ENCODE assay signal across 8 mouse cellular contexts in the genomic region with DNA sequence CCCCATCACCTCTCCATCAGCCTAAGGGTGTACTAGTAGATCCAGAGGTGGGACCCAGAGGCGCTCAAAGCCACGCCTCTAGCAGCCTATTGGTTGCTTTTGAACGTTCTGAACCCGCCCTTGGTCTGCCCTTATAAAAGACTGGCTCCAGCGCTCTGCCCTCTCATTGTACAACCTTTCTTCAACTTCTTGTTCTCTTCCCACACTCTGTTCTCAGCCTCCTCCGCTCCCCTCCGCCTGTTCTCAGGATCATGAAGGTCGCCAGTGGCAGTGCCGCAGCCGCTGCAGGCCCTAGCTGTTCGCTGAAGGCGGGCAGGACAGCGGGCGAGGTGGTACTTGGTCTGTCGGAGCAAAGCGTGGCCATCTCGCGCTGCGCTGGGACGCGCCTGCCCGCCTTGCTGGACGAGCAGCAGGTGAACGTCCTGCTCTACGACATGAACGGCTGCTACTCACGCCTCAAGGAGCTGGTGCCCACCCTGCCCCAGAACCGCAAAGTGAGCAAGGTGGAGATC. TPM values are rescaled to one million over a fixed set of nuclear protein-coding genes. Genes with fewer than 3 reads are reported as not detected.
A peak's percentile ranks its signal among the peaks of the same experiment; 100 is the strongest.
DNase-seq lines count a peak whose midpoint lies in the region; ATAC-seq and TF ChIP-seq lines count a peak whose summit lies in the region.

A gene (plus strand): TSS at position 162 of the 512 bp plus-strand sequence.

- H3K27ac ChIP-seq in embryonic facial prominence, embryonic 11.5 days (replicated peaks; ENCODE audit: low read depth, low read length): peak within 1 kb of the TSS; percentile 86
- peak within 1 kb of the TSS; percentile 70 for H3K27ac ChIP-seq in intestine, postnatal 0 days (ENCODE audit: low read depth, low read length)
- H3K27ac ChIP-seq in limb, embryonic 11.5 days (replicated peaks; ENCODE audit: low read depth, low read length): peak within 1 kb of the TSS; percentile 91
- peak within 1 kb of the TSS; percentile 82 for H3K27ac ChIP-seq in midbrain, embryonic 13.5 days
- peak within 1 kb of the TSS; percentile 51; the same call in 1 of the 2 replicates for H3K27ac ChIP-seq in spleen, adult 2 months (ENCODE audit: insufficient read depth, low read length)

- peak within 1 kb of the TSS; percentile 82 for H3K4me3 ChIP-seq in embryonic facial prominence, embryonic 11.5 days (ENCODE audit: low read depth, low read length)
- H3K4me3 ChIP-seq in intestine, postnatal 0 days (ENCODE audit: low read depth, low read length): peak within 1 kb of the TSS; percentile 60
- peak within 1 kb of the TSS; percentile 92 for H3K4me3 ChIP-seq in limb, embryonic 11.5 days (ENCODE audit: low read depth, low read length)
- peak within 1 kb of the TSS; percentile 60 for H3K4me3 ChIP-seq in midbrain, embryonic 13.5 days (replicated peaks)
- H3K4me3 ChIP-seq in spleen, adult 2 months (ENCODE audit: extremely low read depth, insufficient read depth, insufficient read length): peak within 1 kb of the TSS; percentile 56

- H3K9ac ChIP-seq in embryonic facial prominence, embryonic 11.5 days (replicated peaks; ENCODE audit: low read length): peak within 1 kb of the TSS; percentile 92
- H3K9ac ChIP-seq in intestine, postnatal 0 days (ENCODE audit: low read depth, low read length): peak within 1 kb of the TSS; percentile 87
- peak within 1 kb of the TSS; percentile 93 for H3K9ac ChIP-seq in limb, embryonic 11.5 days (ENCODE audit: low read length)
- peak within 1 kb of the TSS; percentile 84 for H3K9ac ChIP-seq in midbrain, embryonic 13.5 days (replicated peaks)

- TF ChIP-seq POLR2A in spleen, adult 2 months (IDR thresholded peaks at IDR 0.05; ENCODE audit: low read depth, low read length): peak; percentile 33; the same call in 1 of the 2 replicates

- peak; percentile 35 for ATAC-seq in embryonic facial prominence, embryonic 11.5 days (replicated peaks; ENCODE audit: insufficient number of reproducible peaks, low FRiP score, low TSS enrichment, low read depth)
- peak; percentile 50 for ATAC-seq in granulocyte monocyte progenitor cell, adult 5-6 weeks (replicated peaks; ENCODE audit: poor library complexity, severe bottlenecking)
- peak; percentile 52 for ATAC-seq in intestine, postnatal 0 days
- peak; percentile 72 for ATAC-seq in limb, embryonic 11.5 days (ENCODE audit: insufficient number of reproducible peaks, low FRiP score, low TSS enrichment, low read depth)
- peak; percentile 65 for ATAC-seq in midbrain, embryonic 13.5 days

- DNase-seq in layer of hippocampus, adult 11-12 months (ENCODE audit: low spot score): peak; percentile 67
- no peak for DNase-seq in layer of hippocampus, adult 9-10 months (ENCODE audit: low spot score)
- peak; percentile 96 for DNase-seq in embryonic facial prominence, embryonic 11.5 days (ENCODE audit: low spot score)
- DNase-seq in limb, embryonic 11.5 days (ENCODE audit: low spot score): peak; percentile 96
- peak in 1 of 2 experiments; percentile 23 for DNase-seq in spleen, adult 2 months (ENCODE audit: low read depth in 1 of 2, low spot score in 2 of 2)

- H3K9me3 ChIP-seq in embryonic facial prominence, embryonic 11.5 days (replicated peaks; ENCODE audit: control insufficient read depth, low read length): no peaks in the 10 kb centered on the region
- H3K9me3 ChIP-seq in intestine, postnatal 0 days (ENCODE audit: control insufficient read depth): no peaks in the 10 kb centered on the region
- no peaks in the 10 kb centered on the region for H3K9me3 ChIP-seq in limb, embryonic 11.5 days (ENCODE audit: control insufficient read depth, low read length)
- no peaks in the 10 kb centered on the region for H3K9me3 ChIP-seq in midbrain, embryonic 13.5 days

- H3K36me3 ChIP-seq in embryonic facial prominence, embryonic 11.5 days (replicated peaks; ENCODE audit: control insufficient read depth, insufficient read depth, low read depth, low read length): no peaks in the 10 kb centered on the region
- no peaks in the 10 kb centered on the region for H3K36me3 ChIP-seq in intestine, postnatal 0 days (ENCODE audit: control insufficient read depth, insufficient read depth)
- no peaks in the 10 kb centered on the region for H3K36me3 ChIP-seq in limb, embryonic 11.5 days (ENCODE audit: control insufficient read depth, insufficient read depth, low read length)
- no peaks in the 10 kb centered on the region for H3K36me3 ChIP-seq in midbrain, embryonic 13.5 days
- no peaks in the 10 kb centered on the region for H3K36me3 ChIP-seq in spleen, adult 2 months (ENCODE audit: control insufficient read depth, insufficient read depth, low read length)

- under 1% methylated on average over 28 of the region's 28 CpGs for WGBS in embryonic facial prominence, embryonic 11.5 days
- under 1% methylated on average over 28 of the region's 28 CpGs for WGBS in intestine, postnatal 0 days
- under 1% methylated on average over 28 of the region's 28 CpGs for WGBS in limb, embryonic 11.5 days
- WGBS in midbrain, embryonic 13.5 days: under 1% methylated on average over 28 of the region's 28 CpGs
- under 1% methylated on average over 28 of the region's 28 CpGs for WGBS in spleen, adult 2 months

- no peaks in the 10 kb centered on the region for H3K27me3 ChIP-seq in embryonic facial prominence, embryonic 11.5 days (ENCODE audit: control insufficient read depth, insufficient read depth, low read length)
- H3K27me3 ChIP-seq in intestine, postnatal 0 days (replicated peaks; ENCODE audit: control insufficient read depth, insufficient read depth, low read length): no peaks in the 10 kb centered on the region
- H3K27me3 ChIP-seq in limb, embryonic 11.5 days (ENCODE audit: control insufficient read depth, insufficient read depth, low read length): no peaks in the 10 kb centered on the region
- H3K27me3 ChIP-seq in midbrain, embryonic 13.5 days: peaks cover 11% of the 10 kb centered on the region
- peaks cover 16% of the 10 kb centered on the region for H3K27me3 ChIP-seq in spleen, adult 2 months (ENCODE audit: control insufficient read depth, insufficient read depth, low read length)

- TF ChIP-seq CTCF in intestine, postnatal 0 days (IDR thresholded peaks at IDR 0.05; ENCODE audit: low read depth): no peak
- TF ChIP-seq CTCF in spleen, adult 2 months (IDR thresholded peaks at IDR 0.05; ENCODE audit: extremely low read depth, insufficient read depth, insufficient read length, insufficient replicate concordance): no peak

- H3K4me2 ChIP-seq in embryonic facial prominence, embryonic 11.5 days (ENCODE audit: low read depth, low read length): peak within 1 kb of the TSS; percentile 95
- H3K4me2 ChIP-seq in intestine, postnatal 0 days (replicated peaks; ENCODE audit: low read depth): peak within 1 kb of the TSS; percentile 68
- peak within 1 kb of the TSS; percentile 54 for H3K4me2 ChIP-seq in limb, embryonic 11.5 days (ENCODE audit: low read depth, severe bottlenecking)
- H3K4me2 ChIP-seq in midbrain, embryonic 13.5 days (replicated peaks): peak within 1 kb of the TSS; percentile 91

- peaks cover 8% of the 10 kb centered on the region for H3K4me1 ChIP-seq in embryonic facial prominence, embryonic 11.5 days (ENCODE audit: control insufficient read depth, insufficient read depth, low read length)
- H3K4me1 ChIP-seq in intestine, postnatal 0 days (replicated peaks; ENCODE audit: control insufficient read depth, insufficient read depth, low read length): peaks cover 10% of the 10 kb centered on the region; the same call in 1 of the 2 replicates
- peaks cover 25% of the 10 kb centered on the region for H3K4me1 ChIP-seq in limb, embryonic 11.5 days (ENCODE audit: control insufficient read depth, insufficient read depth, low read length)
- H3K4me1 ChIP-seq in midbrain, embryonic 13.5 days (replicated peaks): peaks cover 57% of the 10 kb centered on the region
- H3K4me1 ChIP-seq in spleen, adult 2 months (ENCODE audit: control insufficient read depth, insufficient read depth, insufficient read length): peaks cover 18% of the 10 kb centered on the region

RNA-seq across cellular contexts. Expression of the gene that starts here (rescaled TPM):
- 166 and 179 TPM in 2 replicates for polyA plus RNA-seq in embryonic facial prominence, embryonic 11.5 days (2014; fragmentation: Nextera tagmentation; extraction: Ambion mirVana)
- total RNA-seq in granulocyte monocyte progenitor cell, adult 5-6 weeks (2014; fragmentation: Nextera tagmentation): 5.5 and 7.6 TPM in 2 replicates
- 5.0 and 6.6 TPM in 2 replicates for total RNA-seq in granulocyte monocyte progenitor cell, adult 5-6 weeks (2017)
- 76.1 and 92.4 TPM in 2 replicates for polyA plus RNA-seq in intestine, postnatal 0 days (2015; fragmentation: Nextera tagmentation; extraction: Ambion mirVana)
- polyA plus RNA-seq in limb, embryonic 11.5 days (2014; fragmentation: Nextera tagmentation; extraction: Ambion mirVana): 221 and 248 TPM in 2 replicates
- polyA plus RNA-seq in midbrain, embryonic 13.5 days (2015; fragmentation: Nextera tagmentation; extraction: Ambion mirVana): 32.8 and 39.4 TPM in 2 replicates
- polyA plus RNA-seq in spleen, adult 2 months (2012; rRNA removed): 53.5 and 84.4 TPM in 2 replicates
